Mouse (Mus musculus) E14TG2a.4 (cell line): ENCODE data around the gene Sh3pxd2b.
A peak's percentile ranks its signal among the peaks of the same experiment; 100 is the strongest.

Source experiments
- CTCF ChIP-seq: conservative IDR thresholded peaks from 2 replicates; pipeline ENCODE4 v1.5.1; 2014; ENCODE audit warnings: low read length
- NANOG ChIP-seq: IDR thresholded peaks from 2 replicates; pipeline ENCODE4 v1.6.1; 2014; ENCODE audit warnings: borderline replicate concordance, low read length, mixed read lengths
- POU5F1 ChIP-seq: IDR thresholded peaks from 2 replicates; pipeline ENCODE4 v1.6.1; 2014; ENCODE audit warnings: low read length, borderline replicate concordance

DNA sequence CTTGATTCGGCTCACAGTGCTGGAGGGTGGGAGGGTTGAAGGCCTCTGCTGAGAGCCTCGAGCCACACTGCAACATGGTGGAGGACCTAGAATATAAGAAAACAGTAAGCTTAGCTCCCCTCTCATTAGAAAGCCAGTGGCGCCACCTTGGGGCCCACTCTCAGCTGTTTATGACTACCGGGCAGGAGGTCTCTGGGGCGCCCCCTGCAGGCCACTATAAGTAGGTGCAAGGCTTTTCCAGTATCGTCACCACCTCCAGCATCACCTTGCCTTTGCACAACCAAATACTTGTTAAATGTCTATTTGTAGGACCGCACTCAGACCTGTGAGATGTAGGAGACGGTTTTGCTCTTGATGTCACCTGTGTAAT, 26.4 kb upstream of the Sh3pxd2b start:
- TF ChIP-seq CTCF (peak; percentile 84), POU5F1 (no peak), NANOG (no peak)
